Mouse (Mus musculus) heart, embryonic 10.5 days (tissue): ENCODE results near the gene Vmn2r-ps130. TPM values are rescaled to one million over a fixed set of nuclear protein-coding genes. Genes with fewer than 3 reads are reported as not detected.
"Not testable (repeated sequence)": the region's sequence is repeated elsewhere in the genome, so short reads cannot be mapped to it uniquely, and the experiment has no call there.

Experiments
- DNase-seq: peaks from one replicate; pipeline ENCODE4 v3.0.0-alpha.2; 2017; ENCODE audit warnings: low spot score
- H3K27ac ChIP-seq: fragments of 300-500 bp; sonication (generic); 2 replicates; pipeline ENCODE4 v1.5.1; 2016; ENCODE audit warnings: mild to moderate bottlenecking
- H3K27me3 ChIP-seq: fragments of 300-500 bp; sonication (generic); 2 replicates; pipeline ENCODE4 v1.6.1; 2016; ENCODE audit warnings: mild to moderate bottlenecking; ENCODE audit not compliant: poor library complexity, insufficient read depth, severe bottlenecking
- H3K36me3 ChIP-seq: fragments of 300-500 bp; sonication (generic); 2 replicates; pipeline ENCODE4 v1.6.1; 2016; ENCODE audit warnings: mild to moderate bottlenecking, moderate library complexity
- H3K4me1 ChIP-seq: fragments of 300-500 bp; sonication (generic); 2 replicates; pipeline ENCODE4 v1.6.1; 2016; ENCODE audit warnings: mild to moderate bottlenecking
- H3K4me3 ChIP-seq: fragments of 300-500 bp; sonication (generic); 2 replicates; pipeline ENCODE4 v1.5.1; 2016; ENCODE audit warnings: mild to moderate bottlenecking, moderate library complexity
- H3K9me3 ChIP-seq: fragments of 300-500 bp; sonication (generic); 2 replicates; pipeline ENCODE4 v1.6.1; 2016; ENCODE audit warnings: mild to moderate bottlenecking, moderate library complexity
- WGBS: fragments of 180-500 bp; shearing (Covaris S2); methylation state at CpG from one replicate; pipeline ENCODE4 v1.1.7; 2016; 5-methylcytosine and 5-hydroxymethylcytosine counted together
- polyA plus RNA-seq: library from polyadenylated mRNA; unstranded; fragments of >200 nt; fragmentation: Nextera tagmentation; extraction: Ambion mirVana; gene quantifications from 2 replicates; pipeline ENCODE4 v1.2.1, GENCODE M21; 2016

Gene Vmn2r-ps130
- not detected in 2 replicates for polyA plus RNA-seq

- DNase-seq, H3K4me3 ChIP-seq, H3K36me3 ChIP-seq, H3K27me3 ChIP-seq, H3K9me3 ChIP-seq, H3K27ac ChIP-seq, H3K4me1 ChIP-seq: not testable (repeated sequence)
- WGBS = no CpG with 5 or more reads among the region's 1 CpGs
Observed at GRCm38 (mm10) chr17:23060866-23061265, at the start of gene Vmn2r-ps130. Vmn2r-ps130 (plus strand) TSS chr17:23061166.

Other genes starting within 250 kb of the Vmn2r-ps130 start
- gene Zfp945, start 194.0 kb upstream of the Vmn2r-ps130 start, polyA plus RNA-seq = 13.9 and 15.4 TPM in 2 replicates
- gene Vmn2r113, start 118.2 kb upstream of the Vmn2r-ps130 start, polyA plus RNA-seq = not detected in 2 replicates
- 7.4 and 10.2 TPM in 2 replicates for gene Zfp40, start 132.1 kb downstream of the Vmn2r-ps130 start, polyA plus RNA-seq